Mouse (Mus musculus) urinary bladder, postnatal 25 days (tissue): ENCODE measurements around the gene Lipe.

Source experiments
- DNase-seq: peaks from one replicate; pipeline ENCODE4 v3.0.0; 2022; ENCODE audit warnings: low spot score

Lipe gene

GRCm38 (mm10) chr7:25363151-25363550 lies 35.4 kb downstream of the Lipe start:
- DNase-seq, result no peak

- DNase-seq, result no peak
Measured at GRCm38 (mm10) chr7:25358721-25359206, 39.7 kb downstream of the Lipe start.

- no peak for DNase-seq
Measured at GRCm38 (mm10) chr7:25348861-25349260, 49.6 kb downstream of the Lipe start.

GRCm38 (mm10) chr7:25341000-25341784 lies 57.3 kb downstream of the Lipe start:
- no peak for DNase-seq

- DNase-seq, result no peak
Measured at GRCm38 (mm10) chr7:25339329-25339728, 59.2 kb downstream of the Lipe start.

- DNase-seq, result no peak
Measured at GRCm38 (mm10) chr7:25334472-25334871, 64.0 kb downstream of the Lipe start.

- DNase-seq, result peak; percentile 57
Measured at GRCm38 (mm10) chr7:25333596-25334307, 64.8 kb downstream of the Lipe start.
